Mouse (Mus musculus) kidney, embryonic 14.5 days (tissue): Measurements from ENCODE around the gene Mttp. TPM values are rescaled to one million over a fixed set of nuclear protein-coding genes. Genes with fewer than 3 reads are reported as not detected.

ENCODE experiments used
- ATAC-seq: fragments of 200-750 bp; cut with Nextera tagmentation; 2 replicates; pipeline ENCODE4 v1.8.0; 2017; ENCODE audit warnings: moderate number of reproducible peaks, mild to moderate bottlenecking, moderate TSS enrichment, moderate library complexity; ENCODE audit not compliant: low FRiP score, low TSS enrichment
- H3K27ac ChIP-seq: fragments of 300-500 bp; sonication (generic); 2 replicates; pipeline ENCODE4 v1.5.1; 2014; ENCODE audit warnings: low read depth, mild to moderate bottlenecking, low read length, moderate library complexity, mixed read lengths
- H3K27me3 ChIP-seq: fragments of 300-500 bp; sonication (generic); 2 replicates; pipeline ENCODE4 v1.6.1; 2014; ENCODE audit warnings: mild to moderate bottlenecking, low read length; ENCODE audit not compliant: control insufficient read depth, insufficient read depth
- H3K36me3 ChIP-seq: fragments of 300-500 bp; sonication (generic); 2 replicates; pipeline ENCODE4 v1.6.1; 2014; ENCODE audit warnings: low read length, mixed read lengths; ENCODE audit not compliant: control insufficient read depth, insufficient read depth
- H3K4me1 ChIP-seq: fragments of 300-500 bp; sonication (generic); 2 replicates; pipeline ENCODE4 v1.6.1; 2014; ENCODE audit warnings: low read length, mixed read lengths; ENCODE audit not compliant: control insufficient read depth, insufficient read depth
- H3K4me2 ChIP-seq: fragments of 300-500 bp; sonication (generic); replicated peaks from 2 replicates; pipeline ENCODE4 v1.6.1; 2014; ENCODE audit warnings: low read depth, mild to moderate bottlenecking, low read length
- H3K4me3 ChIP-seq: fragments of 300-500 bp; sonication (generic); 2 replicates; pipeline ENCODE4 v1.5.1; 2014; ENCODE audit warnings: mild to moderate bottlenecking, low read length
- H3K9ac ChIP-seq: fragments of 300-500 bp; sonication (generic); 2 replicates; pipeline ENCODE4 v1.6.1; 2014; ENCODE audit warnings: low read depth, mild to moderate bottlenecking, low read length, moderate library complexity
- H3K9me3 ChIP-seq: fragments of 300-500 bp; sonication (generic); 2 replicates; pipeline ENCODE4 v1.6.1; 2016; ENCODE audit warnings: low read length; ENCODE audit not compliant: control insufficient read depth
- WGBS: fragments of 180-500 bp; shearing (Covaris S2); extraction: QIAGEN DNeasy Blood & Tissue Kit; methylation state at CpG from one replicate; pipeline ENCODE4 v1.1.7; 2014; 5-methylcytosine and 5-hydroxymethylcytosine counted together
- polyA plus RNA-seq: library from polyadenylated mRNA; unstranded; fragments of >200 nt; fragmentation: Nextera tagmentation; extraction: Ambion mirVana; gene quantifications from 2 replicates; pipeline ENCODE4 v1.2.1, GENCODE M21; 2014

Gene Mttp
- polyA plus RNA-seq, 1 experiment from 2014 or later: 7.6 TPM

DNA sequence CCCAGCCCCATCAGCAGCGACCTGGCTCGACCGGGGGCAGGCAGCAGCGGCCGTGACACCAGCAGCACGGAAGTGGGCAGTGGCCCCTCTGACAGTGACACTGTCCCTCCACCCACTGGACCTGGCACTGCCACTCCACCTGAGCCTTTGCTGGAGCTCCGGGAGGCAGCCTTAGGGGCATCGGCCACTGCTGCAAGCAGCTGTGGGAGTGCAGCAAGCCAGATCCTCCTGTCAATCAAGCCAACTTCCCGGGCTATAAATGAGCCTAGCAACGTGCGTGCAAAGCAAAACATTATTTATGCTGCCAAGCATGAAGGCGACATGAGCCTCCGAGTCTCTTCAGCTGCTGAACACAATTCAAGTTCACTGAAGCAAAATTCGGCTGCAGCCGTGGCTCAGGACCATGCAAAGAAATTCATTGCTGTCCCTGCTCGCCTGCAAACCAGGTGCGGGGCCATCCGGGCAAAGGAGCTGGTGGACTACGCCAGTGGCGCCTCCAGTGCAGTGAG is 78.4 kb downstream of the Mttp start:
- no peaks in the 10 kb centered on the region for H3K27me3 ChIP-seq
- no peaks in the 10 kb centered on the region for H3K36me3 ChIP-seq
- peak overlapping the region; percentile 33 for H3K4me2 ChIP-seq
- H3K9ac ChIP-seq: no peak overlapping the region
- ATAC-seq: peak; percentile 70
- no peak overlapping the region for H3K27ac ChIP-seq
- 31% methylated on average over 20 of the region's 20 CpGs for WGBS
- no peaks in the 10 kb centered on the region for H3K9me3 ChIP-seq
- no peak overlapping the region for H3K4me3 ChIP-seq
- H3K4me1 ChIP-seq: peaks cover 35% of the 10 kb centered on the region

DNA sequence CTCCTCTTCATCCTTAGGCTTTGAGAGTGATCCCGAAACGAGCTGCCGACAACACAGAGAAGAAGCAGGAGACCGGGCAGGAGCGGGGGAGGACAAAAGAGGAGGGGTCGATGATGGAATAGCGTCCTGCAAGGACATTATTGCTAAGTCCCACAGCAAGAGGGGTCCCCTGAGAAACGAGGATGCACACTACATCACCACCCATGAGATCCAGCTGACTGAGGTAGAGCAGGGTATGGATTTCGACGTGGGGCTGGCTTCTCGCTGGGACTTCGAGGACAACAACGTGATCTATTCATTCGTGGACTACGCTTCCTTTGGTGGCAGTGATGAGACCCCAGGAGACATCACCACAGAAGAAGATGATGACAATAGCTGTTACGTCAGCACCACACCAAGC is 78.8 kb downstream of the Mttp start:
- H3K4me3 ChIP-seq: no peak overlapping the region
- H3K36me3 ChIP-seq: no peaks in the 10 kb centered on the region
- H3K27me3 ChIP-seq: no peaks in the 10 kb centered on the region
- peaks cover 35% of the 10 kb centered on the region for H3K4me1 ChIP-seq
- WGBS: 71% methylated on average over 16 of the region's 16 CpGs
- no peaks in the 10 kb centered on the region for H3K9me3 ChIP-seq
- ATAC-seq: peak; percentile 11; the same call in 1 of the 2 replicates
- no peak overlapping the region for H3K27ac ChIP-seq
- no peak overlapping the region for H3K9ac ChIP-seq
- peak overlapping the region; percentile 33 for H3K4me2 ChIP-seq

DNA sequence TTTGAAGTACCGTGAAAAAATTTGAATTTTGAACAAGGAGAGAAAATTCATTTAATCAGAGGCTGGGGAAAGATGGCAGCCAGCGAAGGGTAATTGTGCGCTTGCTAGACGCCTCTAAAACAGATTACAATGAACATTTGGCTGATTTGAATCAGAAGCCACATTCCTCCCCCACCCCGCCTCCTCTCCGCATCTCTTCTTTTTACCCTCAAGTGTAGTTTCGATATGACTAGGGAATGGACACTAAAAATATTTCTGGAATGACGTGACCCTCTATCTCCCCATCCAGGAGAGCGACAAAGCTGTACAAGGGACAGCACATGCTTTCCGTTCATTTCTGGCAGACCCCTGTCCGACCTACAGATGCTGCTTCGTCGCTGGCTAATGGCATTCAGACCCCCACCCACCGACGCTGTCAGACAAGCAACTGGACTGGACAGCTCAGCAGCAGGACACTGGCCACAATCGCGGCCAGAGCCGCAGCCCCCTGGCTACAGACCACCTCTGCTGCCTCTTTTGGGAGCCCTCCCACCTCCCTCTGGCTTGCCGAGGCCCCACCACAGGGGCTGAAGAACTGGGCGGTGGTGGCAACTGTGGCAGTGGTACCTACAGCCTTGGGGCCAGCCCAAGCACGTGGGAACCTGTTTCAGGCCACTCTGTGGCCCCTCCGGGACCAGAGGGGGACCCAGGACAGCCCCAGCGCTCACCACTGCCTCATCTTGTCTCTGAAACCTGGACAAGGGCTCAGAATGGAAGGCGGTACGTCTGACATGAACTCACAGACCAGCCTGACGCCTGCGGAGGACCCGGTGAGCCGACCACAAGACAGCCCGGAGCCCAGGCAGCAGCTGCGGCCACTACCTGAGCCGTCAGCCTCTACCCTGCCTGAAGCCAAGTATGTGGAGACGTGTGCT is 79.8 kb downstream of the Mttp start, which contains the start of gene 1110002E22Rik:
Gene 1110002E22Rik, plus strand, starts transcription at position 321 of the 914 bp plus-strand sequence.
- Histone ChIP-seq H3K9ac (no peak within 1 kb of the TSS), H3K27me3 (no peaks in the 10 kb centered on the region), H3K36me3 (no peaks in the 10 kb centered on the region), H3K27ac (peak within 1 kb of the TSS; percentile 47; the same call in 1 of the 2 replicates), H3K4me3 (no peak within 1 kb of the TSS), H3K4me1 (peaks cover 29% of the 10 kb centered on the region), H3K9me3 (no peaks in the 10 kb centered on the region), H3K4me2 (peak within 1 kb of the TSS; percentile 33)
- WGBS: 75% methylated on average over 33 of the region's 33 CpGs
- ATAC-seq: no peak; the same call in 1 of the 2 replicates

DNA sequence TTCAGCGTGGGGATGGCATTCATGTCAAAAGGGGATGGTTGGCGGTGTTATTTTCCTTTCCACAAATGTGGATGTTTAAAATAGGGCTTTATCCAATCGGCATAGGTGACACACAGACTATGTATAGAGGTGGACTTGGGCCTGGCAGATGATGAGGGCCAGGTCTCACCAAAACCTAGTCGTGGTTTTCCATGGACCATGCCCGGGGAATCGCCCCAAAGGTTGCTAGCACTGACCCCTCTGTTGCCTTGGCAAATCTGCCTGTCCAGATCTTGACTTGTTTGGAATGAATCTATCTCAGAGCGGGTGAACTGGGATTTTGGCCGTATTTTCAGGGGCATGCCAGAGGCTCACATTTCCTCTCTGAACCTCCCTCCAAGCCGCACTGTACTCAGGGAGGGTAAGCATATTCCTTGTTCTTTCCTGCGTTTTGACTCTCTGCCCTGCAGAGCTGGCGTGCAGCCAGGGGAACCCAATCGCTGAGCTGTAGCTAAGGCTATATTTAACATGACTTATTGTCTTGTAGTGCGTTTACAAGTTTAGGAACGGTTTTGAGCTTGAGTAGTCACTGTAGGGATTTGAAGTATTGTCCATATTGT is 80.9 kb downstream of the Mttp start:
- H3K27me3 ChIP-seq: no peaks in the 10 kb centered on the region
- H3K4me1 ChIP-seq: peaks cover 26% of the 10 kb centered on the region
- WGBS: 34% methylated on average over 14 of the region's 14 CpGs
- H3K9ac ChIP-seq: no peak overlapping the region
- no peak overlapping the region for H3K4me2 ChIP-seq
- no peak overlapping the region for H3K4me3 ChIP-seq
- no peaks in the 10 kb centered on the region for H3K36me3 ChIP-seq
- no peaks in the 10 kb centered on the region for H3K9me3 ChIP-seq
- peak overlapping the region; percentile 47; the same call in 1 of the 2 replicates for H3K27ac ChIP-seq
- peak; percentile 37; the same call in 1 of the 2 replicates for ATAC-seq

DNA sequence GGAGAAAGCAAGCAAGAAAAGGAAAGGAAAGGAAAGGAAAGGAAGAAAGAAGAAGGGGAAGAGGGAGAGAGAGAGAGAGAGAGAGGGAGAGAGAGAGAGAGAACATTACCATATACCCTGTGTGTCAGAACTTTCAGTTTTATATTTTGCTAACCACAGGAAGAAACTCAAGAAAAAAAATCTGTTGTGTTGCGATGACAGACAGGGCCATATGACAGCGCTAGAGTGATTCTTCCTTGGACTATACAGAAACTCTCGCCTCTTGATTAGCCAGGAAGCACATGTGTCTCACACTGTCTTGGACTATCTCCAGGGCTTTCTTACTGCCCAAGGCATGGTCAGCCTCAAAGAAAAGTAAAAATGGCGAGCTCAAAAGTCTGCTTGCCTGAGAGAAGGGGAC is 82.1 kb downstream of the Mttp start:
- Histone ChIP-seq H3K4me3 (no peak overlapping the region), H3K36me3 (no peaks in the 10 kb centered on the region), H3K4me2 (no peak overlapping the region), H3K9me3 (no peaks in the 10 kb centered on the region), H3K27me3 (no peaks in the 10 kb centered on the region), H3K27ac (no peak overlapping the region), H3K9ac (no peak overlapping the region), H3K4me1 (peaks cover 26% of the 10 kb centered on the region)
- 84% methylated on average over 4 of the region's 4 CpGs for WGBS
- ATAC-seq: no peak

DNA sequence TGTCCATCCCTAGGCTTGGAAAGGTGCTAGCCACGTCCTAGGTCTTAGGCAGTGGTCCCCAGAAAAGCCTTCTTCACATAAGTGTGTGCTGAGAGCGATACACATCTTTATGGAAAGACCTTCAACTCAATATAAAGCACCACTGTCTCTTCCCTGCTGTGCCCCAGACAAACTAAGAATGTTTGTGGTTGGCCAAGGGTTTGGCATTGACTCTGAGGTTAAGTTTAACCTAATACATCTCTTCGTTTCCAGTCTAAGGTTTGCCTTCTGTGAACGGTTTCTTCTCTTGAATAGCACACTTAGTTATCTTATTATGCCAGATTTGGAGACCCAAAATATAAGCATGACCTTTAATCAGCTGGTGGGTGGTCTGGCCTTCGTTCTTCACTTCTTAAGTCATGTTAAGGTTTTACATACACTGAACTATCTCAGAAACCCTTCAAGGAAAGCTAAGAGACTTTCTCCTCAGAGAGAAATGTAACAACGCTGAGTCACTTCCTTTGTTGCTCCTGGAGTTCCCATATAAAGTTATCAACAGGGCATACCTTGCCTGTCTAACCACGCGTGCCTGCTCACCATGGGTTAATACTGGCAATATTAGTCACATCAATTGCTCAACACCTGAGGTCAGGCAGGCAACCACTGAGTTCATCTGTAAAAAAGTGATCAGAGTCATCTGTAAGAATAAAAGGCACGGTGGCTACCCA is 83.4 kb downstream of the Mttp start:
- no peak overlapping the region for H3K27ac ChIP-seq
- no peaks in the 10 kb centered on the region for H3K27me3 ChIP-seq
- no peak for ATAC-seq
- WGBS: 92% methylated on average over 9 of the region's 9 CpGs
- H3K9ac ChIP-seq: no peak overlapping the region
- H3K9me3 ChIP-seq: no peaks in the 10 kb centered on the region
- H3K4me3 ChIP-seq: no peak overlapping the region
- H3K4me2 ChIP-seq: no peak overlapping the region
- H3K36me3 ChIP-seq: no peaks in the 10 kb centered on the region
- peaks cover 23% of the 10 kb centered on the region for H3K4me1 ChIP-seq

DNA sequence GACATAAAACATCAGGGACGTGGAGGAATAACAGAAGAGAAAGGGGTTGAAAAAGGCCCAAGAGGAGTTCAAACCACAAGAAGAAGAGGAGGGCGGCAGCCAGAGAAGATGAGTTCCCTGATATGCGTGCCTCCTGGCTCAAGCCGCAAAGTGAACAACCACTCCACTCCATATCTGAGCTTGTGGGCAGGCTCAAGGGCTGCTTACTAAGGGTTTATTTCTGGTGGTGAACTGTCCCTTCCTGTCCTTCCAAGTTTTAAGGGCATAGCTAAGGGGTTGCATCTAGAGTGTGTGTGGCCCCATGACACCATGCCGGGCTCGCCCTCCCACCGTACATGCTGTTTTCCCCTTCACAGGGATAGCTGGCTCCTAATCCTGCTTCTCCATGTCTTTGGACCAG is 84.3 kb downstream of the Mttp start:
- no peak overlapping the region for H3K9ac ChIP-seq
- no peak overlapping the region for H3K4me2 ChIP-seq
- no peak overlapping the region for H3K27ac ChIP-seq
- no peaks in the 10 kb centered on the region for H3K9me3 ChIP-seq
- WGBS: 87% methylated on average over 7 of the region's 7 CpGs
- peaks cover 14% of the 10 kb centered on the region for H3K4me1 ChIP-seq
- no peak overlapping the region for H3K4me3 ChIP-seq
- H3K27me3 ChIP-seq: no peaks in the 10 kb centered on the region
- no peak for ATAC-seq
- H3K36me3 ChIP-seq: no peaks in the 10 kb centered on the region

DNA sequence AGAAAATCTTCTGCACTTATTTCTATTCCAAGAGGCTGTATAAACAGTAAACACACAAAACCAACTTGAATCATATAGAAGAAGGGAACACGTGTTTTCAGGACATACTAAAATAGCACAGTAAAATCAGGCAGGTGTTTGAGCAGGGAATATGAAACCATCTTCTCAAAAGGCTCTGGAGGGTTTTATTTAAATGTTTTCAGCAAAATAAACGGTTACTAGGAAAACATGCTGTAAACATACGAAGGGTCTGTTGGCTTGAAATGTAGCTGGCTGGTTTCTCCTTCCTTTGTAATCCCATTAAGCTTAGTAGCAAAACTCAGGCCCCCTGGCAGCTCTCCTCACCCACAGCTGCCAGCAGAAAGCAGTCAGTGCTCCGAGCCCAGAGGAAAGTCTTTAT is 86.5 kb downstream of the Mttp start:
- Histone ChIP-seq H3K9ac (no peak overlapping the region), H3K4me1 (no peaks in the 10 kb centered on the region; the same call in 1 of the 2 replicates), H3K36me3 (no peaks in the 10 kb centered on the region), H3K9me3 (no peaks in the 10 kb centered on the region), H3K4me2 (no peak overlapping the region), H3K4me3 (no peak overlapping the region), H3K27ac (no peak overlapping the region), H3K27me3 (no peaks in the 10 kb centered on the region)
- 57% methylated on average over 4 of the region's 4 CpGs for WGBS
- ATAC-seq: no peak
